Comparison of ENCODE assay signal across 15 mouse cellular contexts in the genomic region with DNA sequence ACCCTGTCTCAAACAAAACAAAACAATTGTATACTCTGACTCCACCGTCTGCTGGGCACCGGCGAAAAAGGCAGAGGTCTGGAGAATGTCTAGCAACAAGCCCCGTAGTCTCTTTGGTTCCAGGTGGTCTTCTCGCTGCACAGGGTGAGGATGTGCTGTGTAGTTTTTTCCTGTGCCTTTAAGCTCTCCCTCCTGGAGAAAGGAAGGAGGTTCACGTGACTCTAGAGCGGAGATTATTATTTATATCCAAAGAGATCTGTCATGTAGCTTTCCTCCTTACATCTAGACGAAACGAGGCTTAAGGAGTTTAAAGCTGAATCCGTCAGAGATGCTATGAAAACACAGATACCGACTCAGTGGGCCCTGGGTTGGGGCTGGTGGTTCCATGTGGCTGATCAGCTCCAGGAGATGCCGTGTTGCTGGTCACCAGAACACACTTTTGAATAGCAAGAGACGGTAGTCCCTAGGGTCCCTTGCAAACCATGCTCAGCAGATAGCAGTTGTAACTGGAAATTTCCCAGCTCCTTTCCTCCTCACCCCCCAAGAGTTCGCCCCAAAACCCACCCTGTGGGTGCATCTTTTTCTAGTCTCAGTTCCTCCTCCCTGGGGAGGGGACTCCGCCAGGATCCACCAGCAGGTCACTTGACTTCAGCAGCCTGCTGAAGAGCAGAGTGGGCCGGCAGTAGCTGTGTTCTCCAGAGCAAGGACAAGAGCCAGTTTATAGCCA.
A peak's percentile ranks its signal among the peaks of the same experiment; 100 is the strongest.
DNase-seq lines count a peak whose midpoint lies in the region; ATAC-seq and TF ChIP-seq lines count a peak whose summit lies in the region.
"Had no signal": no experiment of that assay in that cellular context is flagged by ENCODE, and none has a peak within 500 bp of the region (broad histone marks: within the 10 kb centered on the region; RNA-seq: fewer than 3 reads in every experiment).

No protein-coding gene starts in this region.

- TF ChIP-seq RAD21 in CH12.LX (IDR thresholded peaks at IDR 0.05; ENCODE audit: low read depth, low read length), result no peak

- peak overlapping the region; percentile 24 for H3K9ac ChIP-seq in heart, embryonic 13.5 days
- H3K9ac ChIP-seq in heart, embryonic 11.5 days (ENCODE audit: low read depth, low read length), result no peak overlapping the region
- H3K9ac ChIP-seq in kidney, embryonic 16.5 days (replicated peaks; ENCODE audit: low read length), result 0 out of 2 replicates have a peak overlapping the region, but pooled peaks have one; percentile 10
- peak overlapping the region; percentile 52; the same call in 1 of the 2 replicates for H3K9ac ChIP-seq in CH12.LX (ENCODE audit: insufficient read depth, low read depth)
- no peak overlapping the region for H3K9ac ChIP-seq in hindbrain, embryonic 13.5 days
- H3K9ac ChIP-seq: embryonic facial prominence, embryonic 13.5 days; limb, embryonic 15.5 days; lung, embryonic 15.5 days had no signal

- peak overlapping the region; percentile 13 for H3K4me2 ChIP-seq in heart, embryonic 13.5 days
- H3K4me2 ChIP-seq in heart, embryonic 11.5 days, result no peak overlapping the region
- H3K4me2 ChIP-seq in kidney, embryonic 16.5 days (replicated peaks; ENCODE audit: low read depth, low read length), result peak overlapping the region; percentile 22; the same call in 1 of the 2 replicates
- peak overlapping the region; percentile 66 for H3K4me2 ChIP-seq in CH12.LX (ENCODE audit: insufficient read depth, low read depth, poor library complexity, severe bottlenecking)
- H3K4me2 ChIP-seq in hindbrain, embryonic 13.5 days, result no peak overlapping the region
- H3K4me2 ChIP-seq: embryonic facial prominence, embryonic 13.5 days; limb, embryonic 15.5 days; lung, embryonic 15.5 days had no signal

- dilution Hi-C loops in CH12.LX (cut with MboI; ENCODE audit: extremely low pct_ligation_motif_present, extremely low pct_unique_long_range_greater_than_20kb, low sequenced_read_pairs), result no loop called here

- no peak for ATAC-seq in heart, embryonic 13.5 days (ENCODE audit: extremely low read depth, insufficient number of reproducible peaks, low FRiP score, low TSS enrichment)
- ATAC-seq in heart, embryonic 11.5 days (replicated peaks; ENCODE audit: insufficient number of reproducible peaks, low FRiP score, low TSS enrichment), result no peak
- ATAC-seq in kidney, embryonic 16.5 days (ENCODE audit: low FRiP score, low TSS enrichment), result 0 out of 2 replicates have a peak, but pooled peaks have one; percentile 23
- ATAC-seq in hindbrain, embryonic 13.5 days (ENCODE audit: low FRiP score), result no peak

- WGBS in heart, embryonic 13.5 days, result 48% methylated on average over 16 of the region's 16 CpGs
- 56% methylated on average over 16 of the region's 16 CpGs for WGBS in heart, embryonic 11.5 days (ENCODE audit: insufficient replicate concordance)
- 38% methylated on average over 16 of the region's 16 CpGs for WGBS in kidney, embryonic 16.5 days
- WGBS in hindbrain, embryonic 13.5 days, result 79% methylated on average over 16 of the region's 16 CpGs

- peaks cover 4% of the 10 kb centered on the region; the same call in 1 of the 2 replicates for H3K79me2 ChIP-seq in CH12.LX (replicated peaks; ENCODE audit: control insufficient read depth, extremely low read depth, insufficient read depth, poor library complexity, severe bottlenecking)

- no peak overlapping the region for H3K4me3 ChIP-seq in heart, embryonic 13.5 days
- H3K4me3 ChIP-seq in heart, embryonic 11.5 days (ENCODE audit: low read depth, low read length), result no peak overlapping the region
- H3K4me3 ChIP-seq in kidney, embryonic 16.5 days (ENCODE audit: low read length), result no peak overlapping the region
- H3K4me3 ChIP-seq in CH12.LX (replicated peaks in 1 of 3; ENCODE audit: low read depth in 2 of 3, low read length in 2 of 3, poor library complexity in 1 of 3), result no peak overlapping the region
- H3K4me3 ChIP-seq in cortical plate, adult 2 months (ENCODE audit: insufficient read depth, low read length), result no peak overlapping the region
- H3K4me3 ChIP-seq in hindbrain, embryonic 13.5 days, result no peak overlapping the region
- H3K4me3 ChIP-seq: embryonic facial prominence, embryonic 13.5 days; limb, embryonic 15.5 days; lung, embryonic 15.5 days had no signal

- H3K4me1 ChIP-seq in heart, embryonic 13.5 days, result peaks cover 52% of the 10 kb centered on the region
- H3K4me1 ChIP-seq in heart, embryonic 11.5 days (ENCODE audit: control insufficient read depth, insufficient read depth, low read length), result peaks cover 33% of the 10 kb centered on the region
- peaks cover 28% of the 10 kb centered on the region for H3K4me1 ChIP-seq in kidney, embryonic 16.5 days (ENCODE audit: insufficient read depth, low read length)
- H3K4me1 ChIP-seq in CH12.LX (ENCODE audit: control insufficient read depth in 1 of 2, insufficient read depth in 2 of 2), result peaks cover 35 to 87% of the 10 kb centered on the region in 2 experiments
- H3K4me1 ChIP-seq in cortical plate, adult 2 months (ENCODE audit: control insufficient read depth, insufficient read depth, low read length), result peaks cover 14% of the 10 kb centered on the region
- H3K4me1 ChIP-seq in hindbrain, embryonic 13.5 days (replicated peaks), result peaks cover 20% of the 10 kb centered on the region

- H3K36me3 ChIP-seq in heart, embryonic 13.5 days, result no peaks in the 10 kb centered on the region
- no peaks in the 10 kb centered on the region for H3K36me3 ChIP-seq in heart, embryonic 11.5 days (ENCODE audit: control insufficient read depth, insufficient read depth, low read length)
- H3K36me3 ChIP-seq in kidney, embryonic 16.5 days (ENCODE audit: insufficient read depth, low read length), result no peaks in the 10 kb centered on the region
- peaks cover 0 to 12% of the 10 kb centered on the region in 2 experiments for H3K36me3 ChIP-seq in CH12.LX (replicated peaks in 1 of 2; ENCODE audit: control insufficient read depth in 1 of 2, insufficient read depth in 1 of 2, low read length in 1 of 2)
- no peaks in the 10 kb centered on the region for H3K36me3 ChIP-seq in hindbrain, embryonic 13.5 days
- H3K36me3 ChIP-seq: embryonic facial prominence, embryonic 13.5 days; limb, embryonic 15.5 days; lung, embryonic 15.5 days had no signal

- in situ Hi-C loops in CH12.LX (cut with MboI; ENCODE audit: low pct_ligation_motif_present, low pct_unique_long_range_greater_than_20kb, low sequenced_read_pairs), result no loop called here

- H3K27ac ChIP-seq in heart, embryonic 13.5 days (replicated peaks), result peak overlapping the region; percentile 32; the same call in 1 of the 2 replicates
- no peak overlapping the region for H3K27ac ChIP-seq in heart, embryonic 11.5 days (ENCODE audit: low read depth, low read length)
- H3K27ac ChIP-seq in kidney, embryonic 16.5 days (ENCODE audit: low read length), result 0 out of 2 replicates have a peak overlapping the region, but pooled peaks have one; percentile 45
- H3K27ac ChIP-seq in CH12.LX (ENCODE audit: insufficient read depth, low read depth), result peak overlapping the region; percentile 57
- peak overlapping the region; percentile 18; the same call in 1 of the 2 replicates for H3K27ac ChIP-seq in cortical plate, adult 2 months (ENCODE audit: insufficient read depth, low read length)
- no peak overlapping the region for H3K27ac ChIP-seq in hindbrain, embryonic 13.5 days
- H3K27ac ChIP-seq: embryonic facial prominence, embryonic 13.5 days; limb, embryonic 15.5 days; lung, embryonic 15.5 days had no signal

- peak; percentile 72 for TF ChIP-seq EP300 in CH12.LX (IDR thresholded peaks at IDR 0.05; ENCODE audit: low read length)

- no peaks in the 10 kb centered on the region for H3K27me3 ChIP-seq in heart, embryonic 13.5 days (replicated peaks)
- no peaks in the 10 kb centered on the region for H3K27me3 ChIP-seq in heart, embryonic 11.5 days (ENCODE audit: control insufficient read depth, insufficient read depth, low read length)
- H3K27me3 ChIP-seq in kidney, embryonic 16.5 days (ENCODE audit: insufficient read depth, low read length), result no peaks in the 10 kb centered on the region
- no peaks in the 10 kb centered on the region for H3K27me3 ChIP-seq in CH12.LX (replicated peaks)
- no peaks in the 10 kb centered on the region for H3K27me3 ChIP-seq in hindbrain, embryonic 13.5 days
- H3K27me3 ChIP-seq: embryonic facial prominence, embryonic 13.5 days; limb, embryonic 15.5 days; lung, embryonic 15.5 days had no signal

- TF ChIP-seq POLR2A in CH12.LX (IDR thresholded peaks at IDR 0.05; ENCODE audit: low read depth, low read length), result 0 out of 2 replicates have a peak, but pooled peaks have one; percentile 1
- TF ChIP-seq POLR2A in cortical plate, adult 2 months (IDR thresholded peaks at IDR 0.05; ENCODE audit: extremely low read depth, insufficient read depth, low read length), result no peak

- no peak for TF ChIP-seq CTCF in CH12.LX (conservative IDR thresholded peaks at IDR 0.05 in 1 of 2, IDR thresholded peaks at IDR 0.05 in 1 of 2; ENCODE audit: low read depth in 2 of 2, low read length in 2 of 2)
- TF ChIP-seq CTCF in cortical plate, adult 2 months (IDR thresholded peaks at IDR 0.05; ENCODE audit: extremely low read depth, insufficient read depth, low read length), result no peak

- no peak for DNase-seq in kidney, postnatal 25 days
- DNase-seq in CH12.LX (ENCODE audit: extremely low read depth), result peak; percentile 60
- DNase-seq in layer of hippocampus, adult 9-11 months, result no peak
- DNase-seq: adrenal gland, adult 8-10 months; cerebellum, adult 18-20 months; retina, postnatal 1 day; thymus, postnatal 4 days had no signal

- H3K9me3 ChIP-seq in heart, embryonic 13.5 days, result no peaks in the 10 kb centered on the region
- H3K9me3 ChIP-seq in heart, embryonic 11.5 days (replicated peaks; ENCODE audit: control insufficient read depth, low read length), result no peaks in the 10 kb centered on the region
- H3K9me3 ChIP-seq in kidney, embryonic 16.5 days (ENCODE audit: low read length), result no peaks in the 10 kb centered on the region
- H3K9me3 ChIP-seq in CH12.LX (replicated peaks; ENCODE audit: low read length), result no peaks in the 10 kb centered on the region
- H3K9me3 ChIP-seq in hindbrain, embryonic 13.5 days, result no peaks in the 10 kb centered on the region
- H3K9me3 ChIP-seq: embryonic facial prominence, embryonic 13.5 days; limb, embryonic 15.5 days; lung, embryonic 15.5 days had no signal

TF ChIP-seq in CH12.LX, 34 proteins besides CTCF, POLR2A, EP300 and RAD21 (continues in another document):
- TF ChIP-seq USF2 (conservative IDR thresholded peaks at IDR 0.05; ENCODE audit: low read depth, low read length) (no peak), ZKSCAN1 (IDR thresholded peaks at IDR 0.05; ENCODE audit: borderline replicate concordance, low read depth, low read length) (no peak), RCOR1 (conservative IDR thresholded peaks at IDR 0.05; ENCODE audit: low read depth, low read length) (no peak), E2F4 (IDR thresholded peaks at IDR 0.05; ENCODE audit: insufficient replicate concordance, low read depth, low read length) (no peak), HCFC1 (IDR thresholded peaks at IDR 0.05; ENCODE audit: low read depth, low read length) (peak; percentile 22; the same call in 1 of the 2 replicates), CHD2 (IDR thresholded peaks at IDR 0.05; ENCODE audit: low read length) (peak; percentile 33; the same call in 1 of the 2 replicates), ZNF384 (IDR thresholded peaks at IDR 0.05; ENCODE audit: low read depth, low read length) (no peak), KAT2A (IDR thresholded peaks at IDR 0.05; ENCODE audit: insufficient replicate concordance, low read length) (0 out of 2 replicates have a peak, but pooled peaks have one; percentile 34)

Comparison
In these comparisons a context has a peak if more than half of its experiments do, and no peak if none do; other contexts are left out.
1. H3K27ac ChIP-seq: peak in heart, embryonic 13.5 days (single experiment), kidney, embryonic 16.5 days (single experiment), CH12.LX (single experiment) and cortical plate, adult 2 months (single experiment); none in heart, embryonic 11.5 days (single experiment) and hindbrain, embryonic 13.5 days (single experiment).
2. H3K4me2 ChIP-seq: peak in heart, embryonic 13.5 days (single experiment), kidney, embryonic 16.5 days (single experiment) and CH12.LX (single experiment); none in heart, embryonic 11.5 days (single experiment) and hindbrain, embryonic 13.5 days (single experiment).
3. H3K9ac ChIP-seq: peak in heart, embryonic 13.5 days (single experiment), kidney, embryonic 16.5 days (single experiment) and CH12.LX (single experiment); none in heart, embryonic 11.5 days (single experiment) and hindbrain, embryonic 13.5 days (single experiment).